In genomic region chr9:50089916-50090315, GRCm38 (mm10) we compare ENCODE assay signal across 23 mouse cellular contexts.
"Had no signal": no experiment of that assay in that cellular context is flagged by ENCODE, and none has a peak within 500 bp of the region (broad histone marks: within the 10 kb centered on the region; RNA-seq: fewer than 3 reads in every experiment).

No protein-coding gene starts in this region.

- H3K9ac ChIP-seq: heart, embryonic 12.5 days; hindbrain, embryonic 12.5 days; hindbrain, embryonic 14.5 days; kidney, embryonic 15.5 days; limb, embryonic 12.5 days; liver, embryonic 12.5 days; liver, embryonic 14.5 days had no signal

- H3K27ac ChIP-seq: gastrocnemius, adult 2 months; heart, embryonic 10.5 days; hindbrain, embryonic 10.5 days; hindbrain, embryonic 12.5 days; hindbrain, embryonic 14.5 days; hindbrain, postnatal 0 days; kidney, embryonic 15.5 days; kidney, postnatal 0 days; left cerebral cortex, adult 2 months; limb, embryonic 10.5 days; limb, embryonic 12.5 days; liver, embryonic 12.5 days; liver, embryonic 14.5 days had no signal

- H3K9me3 ChIP-seq: heart, embryonic 10.5 days; heart, embryonic 12.5 days; hindbrain, embryonic 10.5 days; hindbrain, embryonic 12.5 days; kidney, embryonic 15.5 days; limb, embryonic 10.5 days; limb, embryonic 12.5 days; liver, embryonic 12.5 days had no signal

- DNase-seq: gastrocnemius, adult 2 months; gastrocnemius, postnatal 10 days; gastrocnemius, postnatal 25 days; heart, adult 18-20 months; heart, postnatal 10 days; heart, postnatal 4 days; kidney, adult 11 months; kidney, postnatal 14 days; kidney, postnatal 36 days; liver had no signal

- H3K27me3 ChIP-seq: heart, embryonic 12.5 days; hindbrain, embryonic 12.5 days; kidney, embryonic 15.5 days; limb, embryonic 12.5 days; liver, embryonic 12.5 days had no signal

- H3K4me2 ChIP-seq: heart, embryonic 12.5 days; hindbrain, embryonic 12.5 days; hindbrain, embryonic 14.5 days; kidney, embryonic 15.5 days; limb, embryonic 12.5 days; liver, embryonic 12.5 days had no signal

- H3K4me1 ChIP-seq: heart, embryonic 10.5 days; heart, embryonic 12.5 days; hindbrain, embryonic 10.5 days; hindbrain, embryonic 12.5 days; kidney, embryonic 15.5 days; limb, embryonic 10.5 days; limb, embryonic 12.5 days; liver, embryonic 12.5 days had no signal

- H3K36me3 ChIP-seq: heart, embryonic 10.5 days; heart, embryonic 12.5 days; hindbrain, embryonic 10.5 days; hindbrain, embryonic 12.5 days; kidney, embryonic 15.5 days; limb, embryonic 10.5 days; limb, embryonic 12.5 days; liver, embryonic 12.5 days had no signal

- H3K4me3 ChIP-seq: gastrocnemius, adult 2 months; heart, embryonic 10.5 days; heart, embryonic 12.5 days; hindbrain, embryonic 10.5 days; hindbrain, embryonic 12.5 days; kidney, embryonic 15.5 days; left cerebral cortex, adult 2 months; limb, embryonic 10.5 days; limb, embryonic 12.5 days; liver, embryonic 12.5 days had no signal
